Mouse (Mus musculus) gastrocnemius, postnatal 36 days (tissue): ENCODE measurements around the gene Prr14l. TPM values are rescaled to one million over a fixed set of nuclear protein-coding genes. Genes with fewer than 3 reads are reported as not detected.
"Not testable (repeated sequence)": the region's sequence is repeated elsewhere in the genome, so short reads cannot be mapped to it uniquely, and the experiment has no call there.

Source experiments
- DNase-seq, 2 experiments: peaks; one replicate each; pipeline ENCODE4 v3.0.0; 2022
- intact Hi-C: fragments of 180-260 bp; cut with DNase I; formaldehyde crosslinking; loops from one replicate; pipeline ENCODE4 v1.15.1; 2025
- long read RNA-seq, 2 experiments: library from polyadenylated mRNA; stranded (forward); transcript quantifications; one replicate each; pipeline ENCODE4 v2.0.0; 2021
- total RNA-seq, 2 experiments: library from RNA; stranded (reverse); gene quantifications; 2 replicates each; pipeline ENCODE4 v1.2.3; 2021

Gene Prr14l
- 1 to 10 TPM; 3.8 to 4.7 TPM for total RNA-seq
- long read RNA-seq, experiment 1, partial matches to known transcripts, result 0 of 1 reads
- long read RNA-seq, experiment 1, other reads (novel, unspliced or antisense), result 1 of 1 reads
- long read RNA-seq, experiment 2, partial matches to known transcripts, result 0 of 4 reads
- long read RNA-seq, experiment 2, other reads (novel, unspliced or antisense), result 4 of 4 reads

DNA sequence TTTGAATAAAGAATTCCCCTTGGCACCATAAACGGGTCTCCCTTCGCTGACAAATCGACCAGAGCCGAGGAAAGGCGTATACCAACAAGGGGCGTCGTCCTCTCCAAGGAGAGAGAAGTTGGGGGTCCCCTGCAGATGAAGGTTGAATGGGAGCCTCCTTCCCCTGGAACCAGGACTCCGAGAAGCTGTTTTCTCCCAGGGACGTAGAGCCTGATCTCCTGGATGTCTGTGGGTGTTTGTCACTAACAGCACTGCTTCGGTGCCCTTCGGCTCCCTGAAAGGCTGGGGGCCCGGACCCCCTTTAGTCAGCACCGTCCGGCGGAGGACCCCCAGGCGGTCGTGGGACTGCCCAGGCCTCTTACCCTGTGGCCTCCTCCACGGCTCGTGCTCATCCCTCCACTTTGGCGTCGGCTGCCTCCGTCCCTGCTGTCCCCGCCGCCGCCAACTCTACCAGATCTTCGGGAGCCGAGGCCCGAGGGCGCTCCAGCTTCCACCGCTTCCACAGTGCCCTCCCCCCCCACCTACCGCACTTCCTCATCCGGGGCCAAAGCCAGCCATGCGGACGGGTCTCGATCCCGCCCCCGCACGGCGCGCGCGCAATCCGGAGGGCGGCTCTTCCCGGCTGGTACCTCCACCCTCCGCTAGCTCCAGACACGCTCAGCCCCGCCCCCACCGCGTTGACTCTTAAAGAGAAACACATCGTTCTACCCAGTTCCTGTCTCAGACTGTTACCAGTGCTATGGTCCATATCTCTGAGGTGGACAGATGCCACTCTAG lies at the start of gene Prr14l:
Prr14l (minus strand) TSS at position 526 of the 777 bp plus-strand sequence.
- intact Hi-C loops, result no loop called here

GRCm38 (mm10) chr5:32886739-32887138 lies 32.7 kb upstream of the Prr14l start:
- DNase-seq, result no peak
- intact Hi-C loops, result no loop called here

More for the DNA sequence above, at the start of gene Prr14l:
- peak; percentile 97 to 100 for DNase-seq

DNA sequence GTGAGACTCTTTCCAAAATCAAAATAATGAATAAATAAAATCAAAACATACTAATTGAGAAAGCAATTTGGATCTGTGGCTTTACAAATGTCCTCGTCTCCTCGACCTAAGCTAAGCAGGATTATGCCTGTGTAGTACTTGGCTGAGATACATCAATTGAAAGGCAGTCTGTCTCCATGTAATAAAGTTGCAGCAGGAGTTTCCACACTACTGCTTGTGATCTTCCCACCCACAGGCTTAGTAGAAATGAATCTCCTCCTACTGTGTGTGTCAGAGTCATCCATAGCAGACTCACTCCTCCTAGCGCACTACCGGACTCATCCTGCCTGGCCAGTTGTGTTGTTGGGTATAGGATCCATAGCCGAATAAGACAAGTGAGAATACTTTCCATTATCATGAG lies 18.3 kb upstream of the Prr14l start:
- DNase-seq, result no peak
- intact Hi-C loops, result no loop called here

GRCm38 (mm10) chr5:32869389-32870024 lies 15.5 kb upstream of the Prr14l start:
- intact Hi-C loops, result no loop called here

DNA sequence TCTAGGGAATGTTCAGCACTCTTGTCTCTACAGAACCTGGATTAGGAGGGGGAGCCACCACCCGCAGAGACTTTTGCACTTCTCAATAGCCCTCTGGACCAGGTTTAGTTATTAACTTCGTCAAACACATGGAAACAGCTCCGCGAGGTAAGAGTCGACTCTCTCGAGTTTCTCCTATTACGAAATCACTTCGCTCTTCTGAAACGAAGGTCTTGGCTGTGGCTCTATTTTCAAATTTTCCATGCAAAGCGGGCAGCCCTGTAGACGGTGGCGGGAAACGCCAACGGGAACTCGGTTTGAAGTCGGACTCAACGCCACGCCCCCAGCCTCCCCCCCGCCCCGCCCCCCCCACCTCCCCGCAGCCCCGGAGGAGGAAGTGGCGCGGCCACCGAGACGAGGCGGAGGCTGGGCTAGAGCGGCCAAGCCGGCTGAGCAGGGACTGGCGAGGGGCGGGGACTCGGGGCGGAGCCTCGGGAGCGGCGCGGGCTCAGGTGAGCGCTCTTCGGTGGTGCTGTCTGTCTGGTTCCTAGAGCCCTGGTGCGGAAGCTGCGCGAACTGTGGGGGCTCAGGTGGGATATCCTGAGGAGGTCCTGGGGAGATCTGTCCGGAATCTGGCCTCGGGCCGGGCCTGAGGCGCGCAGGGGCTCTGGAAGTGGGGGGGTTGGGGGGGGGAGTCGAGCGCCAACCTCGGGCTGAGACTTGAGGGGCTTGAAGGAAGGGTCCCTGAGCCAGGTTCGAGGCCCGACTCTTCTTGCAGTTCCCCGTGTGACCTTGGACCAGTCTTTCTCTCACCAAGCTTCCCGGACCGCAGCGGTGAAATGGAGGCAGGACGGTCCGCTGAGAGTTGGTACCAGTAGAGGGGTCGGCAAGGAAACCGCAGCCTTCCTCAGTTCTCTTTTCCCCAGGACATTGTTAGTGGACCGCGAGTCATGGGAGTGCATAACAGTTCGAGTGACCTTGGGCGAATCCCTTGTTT lies 9.5 kb upstream of the Prr14l start, which contains the start of gene Depdc5:
Depdc5 (plus strand) TSS at position 449 of the 976 bp plus-strand sequence.
- intact Hi-C loops, result no loop called here

More at GRCm38 (mm10) chr5:32869389-32870024, 15.5 kb upstream of the Prr14l start:
- DNase-seq, result no peak

DNA sequence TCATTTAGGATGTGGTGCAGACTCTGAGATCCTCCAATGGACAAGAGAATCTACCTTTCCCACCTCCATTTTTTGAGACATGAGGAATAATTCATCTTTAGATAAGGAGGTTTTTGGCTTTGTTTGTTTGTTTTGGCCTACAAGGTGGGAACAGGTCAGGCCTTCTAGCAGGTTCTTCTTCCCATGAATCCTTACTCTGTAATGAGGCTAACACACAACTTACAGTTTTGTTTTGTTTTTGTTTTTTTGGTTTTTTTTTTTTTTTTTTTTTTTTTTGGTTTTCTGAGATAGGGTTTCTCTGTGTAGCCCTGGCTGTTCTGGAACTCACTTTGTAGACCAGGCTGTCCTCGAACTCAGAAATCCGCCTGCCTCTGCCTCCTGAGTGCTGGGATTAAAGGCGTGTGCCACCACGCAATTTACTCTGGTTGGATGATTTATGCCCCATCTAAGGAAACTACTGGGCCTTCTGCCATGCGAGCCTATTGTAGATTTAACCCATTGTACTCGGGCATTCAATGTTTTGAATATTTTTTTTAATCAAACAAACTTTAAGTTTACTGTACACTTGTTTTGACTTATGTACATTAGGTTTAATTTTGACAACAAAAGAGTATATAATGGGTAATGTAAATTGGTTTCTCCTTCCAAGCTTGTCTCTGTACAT lies 8.5 kb upstream of the Prr14l start:
- no peak for DNase-seq

More for the DNA sequence above, 9.5 kb upstream of the Prr14l start, which contains the start of gene Depdc5:
- DNase-seq, result peak; percentile 83 to 93

GRCm38 (mm10) chr5:32861082-32861481 lies 7.0 kb upstream of the Prr14l start:
- intact Hi-C loops, result no loop called here
- DNase-seq, result no peak

More for the DNA sequence above, 8.5 kb upstream of the Prr14l start:
- intact Hi-C loops, result no loop called here

- intact Hi-C loops, result no loop called here
- peak in 1 of 2 experiments; percentile 6 for DNase-seq
Observed at GRCm38 (mm10) chr5:32857781-32858220, 3.7 kb upstream of the Prr14l start.

DNA sequence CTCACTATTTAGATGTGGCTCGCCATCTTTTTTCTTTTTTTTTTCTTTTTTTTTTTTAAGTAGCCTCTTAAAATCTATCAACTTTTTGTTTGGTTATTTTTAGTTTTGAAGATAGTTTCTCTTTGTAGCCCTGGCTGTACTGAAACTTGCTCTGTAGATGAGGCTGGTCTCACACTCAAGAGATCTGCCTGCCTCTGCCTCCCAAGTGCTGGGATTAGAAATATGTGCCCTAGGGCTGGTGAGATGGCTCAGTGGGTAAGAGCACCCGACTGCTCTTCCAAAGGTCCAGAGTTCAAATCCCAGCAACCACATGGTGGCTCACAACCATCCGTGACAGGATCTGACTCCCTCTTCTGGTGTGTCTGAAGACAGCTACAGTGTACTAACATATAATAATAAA lies 1.2 kb upstream of the Prr14l start:
- intact Hi-C loops, DNase-seq: not testable (repeated sequence)

GRCm38 (mm10) chr5:32854818-32855217 lies 762 bp upstream of the Prr14l start:
- DNase-seq, result no peak
- intact Hi-C loops, result no loop called here

DNA sequence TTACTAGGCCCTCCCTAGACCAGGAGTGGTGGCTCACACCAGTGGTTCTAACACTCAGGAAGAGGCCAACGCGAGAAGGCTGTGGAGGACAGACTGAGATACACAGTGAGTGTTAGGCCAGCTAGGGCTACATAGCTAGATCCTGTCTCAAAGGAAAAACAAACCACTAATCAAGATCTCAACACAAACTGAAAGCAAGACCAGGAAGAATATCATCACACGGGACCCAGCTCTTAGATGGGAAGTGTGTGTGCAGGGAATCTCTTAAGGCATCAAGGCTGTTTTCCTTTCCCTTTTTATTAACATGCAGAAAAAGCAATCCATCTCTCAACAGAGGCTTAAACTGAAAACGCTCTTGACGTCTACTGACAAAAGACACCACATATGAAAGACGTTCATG lies 2.0 kb downstream of the Prr14l start:
- DNase-seq, result no peak
- intact Hi-C loops, result no loop called here

DNA sequence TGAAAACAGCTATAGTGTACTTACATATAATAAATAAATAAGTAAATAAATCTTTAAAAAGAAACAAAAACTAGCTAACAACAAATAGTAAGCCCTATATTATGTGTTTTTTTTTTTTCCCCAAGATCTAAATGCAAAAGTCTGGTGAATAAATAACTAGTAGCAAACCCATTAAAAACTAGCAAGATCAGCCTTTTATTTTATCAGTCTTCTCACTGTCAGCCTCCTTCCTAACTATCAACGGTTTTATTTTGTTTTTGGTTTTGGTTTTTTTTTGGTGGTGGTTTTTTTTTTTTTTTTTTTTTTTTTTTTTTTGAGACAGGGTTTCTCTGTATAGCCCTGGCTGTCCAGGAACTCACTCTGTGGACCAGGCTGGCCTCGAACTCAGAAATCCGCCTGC lies 4.5 kb downstream of the Prr14l start:
- DNase-seq, intact Hi-C loops: not testable (repeated sequence)

- DNase-seq, result no peak
- intact Hi-C loops, result no loop called here
Observed at GRCm38 (mm10) chr5:32849178-32849577, 4.9 kb downstream of the Prr14l start.

- intact Hi-C loops, result no loop called here
- no peak for DNase-seq
Observed at GRCm38 (mm10) chr5:32840029-32840428, 14.0 kb downstream of the Prr14l start.

DNA sequence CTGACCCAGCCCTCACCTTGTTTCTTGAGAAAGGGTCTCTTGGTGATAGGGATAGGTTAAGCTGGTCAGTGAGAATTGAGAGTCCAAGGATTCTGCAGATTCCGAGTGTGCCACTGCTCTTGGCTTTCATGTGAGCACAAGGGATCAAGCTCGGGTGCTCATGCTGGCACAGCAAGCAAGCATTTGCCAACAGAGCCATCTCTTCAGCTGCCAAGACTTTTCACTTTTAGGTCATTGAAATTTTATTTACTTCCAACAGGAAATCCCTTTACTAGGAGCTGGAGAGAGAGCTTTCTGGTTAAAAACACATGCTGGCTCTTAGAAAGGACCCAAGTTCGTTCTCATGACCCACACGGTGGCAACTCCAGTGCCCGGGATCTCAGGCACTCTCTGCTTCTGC lies 17.1 kb downstream of the Prr14l start:
- DNase-seq, result no peak
- intact Hi-C loops, result no loop called here

DNA sequence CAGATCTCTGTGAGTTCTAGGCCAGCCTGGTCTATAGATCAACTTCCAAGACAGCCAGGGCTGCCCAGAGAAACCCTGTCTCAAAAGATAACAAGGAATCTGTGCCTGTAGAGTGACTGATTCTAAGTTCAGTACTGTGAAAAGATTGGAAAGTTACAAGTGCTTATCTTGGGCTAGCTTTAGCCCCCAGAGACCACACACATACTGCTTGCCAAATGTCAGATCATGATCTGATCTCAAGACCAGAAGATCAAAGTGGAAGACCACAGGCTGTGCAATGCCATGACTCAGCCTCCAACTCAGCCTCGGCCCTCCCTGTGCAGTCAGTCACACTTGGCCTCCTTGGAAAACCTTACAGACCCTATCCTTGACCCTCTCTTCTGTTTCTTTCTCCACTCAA lies 19.6 kb downstream of the Prr14l start:
- DNase-seq, result no peak
- intact Hi-C loops, result no loop called here

DNA sequence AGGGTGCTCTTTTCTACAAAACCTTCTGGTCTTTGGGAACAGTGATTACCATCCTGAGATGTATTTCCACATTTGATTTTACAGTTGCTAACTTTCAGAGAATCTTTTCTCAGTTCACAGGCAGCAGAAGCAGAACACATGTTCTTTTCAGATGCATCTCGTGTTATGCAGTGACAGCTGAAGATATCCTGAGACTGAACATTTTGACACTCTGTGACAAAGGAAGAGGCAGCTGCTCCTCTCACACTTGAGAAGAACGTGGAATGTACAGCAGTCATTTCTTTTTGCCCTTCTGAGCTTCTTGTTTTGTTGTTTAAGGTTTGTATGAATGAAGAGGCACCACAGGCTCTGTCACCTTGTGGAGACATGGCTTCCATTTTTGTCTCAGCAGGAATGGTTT lies 24.0 kb downstream of the Prr14l start:
- DNase-seq, result no peak
- intact Hi-C loops, result no loop called here

DNA sequence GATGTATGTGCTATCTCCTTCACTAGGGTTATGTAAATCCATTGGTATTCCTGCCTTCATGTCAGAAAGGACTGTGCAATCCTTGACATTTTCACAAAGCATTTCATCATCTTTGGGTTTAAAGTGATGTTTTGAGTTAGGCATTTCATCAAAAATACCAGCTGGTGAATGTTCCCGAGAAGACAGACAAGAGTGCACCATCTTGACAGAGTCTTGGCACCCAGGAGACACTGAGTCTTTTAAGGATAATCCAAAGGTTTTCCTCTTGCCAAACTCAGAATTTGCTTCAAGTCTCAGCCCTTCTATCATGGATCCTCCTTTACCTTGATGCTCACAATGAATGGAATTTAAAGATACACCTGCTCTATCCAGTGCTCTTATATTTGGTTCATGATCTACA lies 25.3 kb downstream of the Prr14l start:
- DNase-seq, intact Hi-C loops: not testable (repeated sequence)

GRCm38 (mm10) chr5:32827009-32827408 lies 27.0 kb downstream of the Prr14l start, which contains the start of gene Gm20671:
Gm20671 (minus strand) TSS chr5:32827109.
- intact Hi-C loops, result no loop called here
- no peak for DNase-seq
